Mouse (Mus musculus) thymus, postnatal 14 days (tissue): ENCODE measurements around the gene Spg20.

Source experiments
- DNase-seq: peaks from one replicate; pipeline ENCODE4 v3.0.0; 2021

The Spg20 gene

DNA sequence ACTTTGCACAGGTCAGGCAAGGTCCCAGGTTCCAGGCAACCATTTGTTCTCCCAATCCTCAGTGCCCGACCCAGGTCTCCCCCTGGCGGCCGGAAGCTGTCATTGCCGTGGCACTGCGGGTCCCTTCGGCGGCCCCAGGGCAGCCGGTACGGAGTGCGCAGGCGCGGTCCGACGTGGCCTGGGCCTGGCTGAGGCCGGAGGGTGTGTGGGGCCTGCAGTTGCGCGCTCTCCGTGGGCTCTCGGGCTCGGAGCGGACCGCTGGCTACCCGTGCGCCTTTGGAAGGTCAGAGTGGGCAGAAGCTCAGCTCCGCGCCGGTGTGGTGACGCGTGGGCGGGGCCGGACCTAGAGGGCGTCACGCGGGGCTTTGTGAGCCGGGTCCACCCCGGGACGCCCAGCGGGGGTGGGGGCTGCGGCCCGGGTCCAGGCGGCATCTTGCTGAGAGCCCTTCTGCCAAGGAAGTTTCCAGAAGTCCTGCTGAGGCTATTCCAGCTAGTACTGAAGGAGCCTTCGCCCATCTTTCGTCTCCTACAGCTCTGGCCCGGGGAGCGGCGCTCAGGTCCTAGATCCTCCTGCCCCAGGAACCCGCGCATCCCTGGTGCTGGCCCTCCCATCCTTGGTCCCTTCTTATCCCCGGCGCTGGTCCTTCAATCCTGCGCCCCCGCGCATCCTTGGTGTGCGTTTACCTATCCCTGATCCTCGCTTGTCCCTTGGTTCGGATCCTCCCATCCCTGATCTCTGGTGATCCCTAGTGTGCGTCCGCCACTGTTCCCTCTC, at the start of gene Spg20:
Gene Spg20 (plus strand): TSS at position 174 of the 775 bp plus-strand sequence.
- peak; percentile 95 for DNase-seq

DNA sequence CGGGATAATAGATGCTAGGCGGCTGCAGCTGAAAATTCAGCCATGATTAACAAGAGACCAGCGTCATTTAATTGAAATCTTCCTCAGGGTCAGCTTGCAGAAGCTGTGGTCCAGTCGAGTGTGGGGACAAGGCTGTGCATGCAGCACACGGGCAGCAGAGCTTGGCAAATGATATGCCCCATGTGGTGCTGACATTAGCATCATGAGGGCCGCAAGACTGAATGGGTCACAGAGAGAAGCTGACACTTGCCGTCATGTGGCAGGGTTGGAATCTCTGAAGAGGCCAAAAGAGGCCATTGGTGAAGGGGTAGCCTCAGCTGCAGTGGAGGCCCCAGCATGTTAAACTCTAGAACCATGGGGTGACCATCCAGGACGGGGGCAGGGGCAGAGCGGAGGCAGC, 49.3 kb upstream of the Spg20 start:
- no peak for DNase-seq

DNA sequence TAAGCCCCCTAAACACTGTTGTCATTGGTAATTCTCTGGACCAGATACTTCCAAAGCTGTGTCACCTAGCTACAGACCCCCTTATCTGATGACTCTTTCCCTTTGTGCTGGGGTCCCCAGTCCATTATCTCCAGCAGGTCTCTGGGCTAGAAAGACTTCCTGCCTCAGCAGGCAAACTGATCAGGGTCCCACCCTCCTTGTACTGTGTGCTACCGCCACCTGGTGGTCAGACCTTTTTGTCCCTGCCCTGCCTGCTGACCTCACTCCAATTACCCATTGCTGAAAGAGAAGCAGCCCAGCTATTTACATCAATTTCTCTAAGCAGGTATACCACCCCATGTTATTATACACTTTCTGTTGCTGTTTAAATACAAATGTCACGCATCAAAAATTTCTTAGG, 47.5 kb upstream of the Spg20 start:
- DNase-seq, result peak; percentile 71

DNA sequence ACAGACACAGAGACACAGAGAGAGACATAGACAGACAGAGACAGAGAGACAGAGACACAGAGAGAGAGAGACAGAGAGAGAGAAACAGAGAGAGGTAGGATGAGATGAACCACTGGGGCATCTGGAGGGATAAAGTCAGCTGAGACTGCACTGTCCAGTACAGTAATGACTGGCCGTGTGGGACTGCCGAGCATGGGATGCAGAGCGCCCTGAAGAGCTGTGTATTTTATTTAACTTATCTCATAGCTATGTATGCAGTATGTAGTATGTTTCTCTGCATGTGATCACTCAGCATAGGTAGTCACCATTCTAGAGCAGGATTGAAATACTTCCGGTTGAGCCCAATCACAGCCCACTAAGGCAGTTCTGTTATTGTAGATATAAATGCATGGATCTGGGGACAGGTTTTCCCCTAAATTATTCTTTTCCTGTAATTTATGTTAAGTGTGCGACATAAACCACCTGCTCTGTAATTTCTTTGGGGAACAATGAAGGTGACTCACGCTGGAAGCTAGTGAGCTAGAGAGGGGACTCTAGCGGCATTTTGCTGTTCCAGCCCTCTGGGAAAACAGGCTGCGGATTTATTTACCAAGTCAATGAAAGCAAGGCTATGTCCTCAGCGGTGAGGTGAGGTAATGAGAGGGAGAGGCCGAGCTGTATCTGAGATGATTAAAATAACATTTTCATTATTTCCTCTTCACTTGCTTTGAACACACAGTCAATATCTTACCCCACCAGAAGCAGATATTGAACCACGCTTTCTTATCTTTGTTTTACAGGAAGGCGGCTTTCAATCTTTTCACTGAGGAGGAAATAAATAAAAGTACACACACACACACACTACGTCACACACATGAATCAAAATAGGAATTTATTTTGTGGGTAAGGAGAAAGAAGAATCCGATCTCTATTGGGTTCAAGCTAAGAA, 45.9 kb upstream of the Spg20 start:
- no peak for DNase-seq

DNA sequence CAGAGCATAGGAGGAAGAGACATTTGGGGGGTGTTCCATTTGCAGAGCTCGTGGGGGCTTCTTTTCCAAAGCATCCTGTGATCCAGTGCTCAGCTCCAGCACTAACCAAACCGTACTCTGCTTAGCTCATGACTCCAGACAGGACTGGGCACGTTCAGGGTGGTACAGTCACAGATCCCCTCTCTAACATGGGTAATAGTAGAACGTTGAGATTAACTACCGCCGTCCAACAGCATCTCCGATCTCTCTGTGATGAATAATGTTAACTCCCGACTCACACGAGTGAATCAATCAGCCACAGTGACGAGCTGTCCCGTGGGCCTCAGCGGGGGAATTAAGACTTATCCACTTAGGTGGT, 45.3 kb upstream of the Spg20 start:
- DNase-seq, result no peak

DNA sequence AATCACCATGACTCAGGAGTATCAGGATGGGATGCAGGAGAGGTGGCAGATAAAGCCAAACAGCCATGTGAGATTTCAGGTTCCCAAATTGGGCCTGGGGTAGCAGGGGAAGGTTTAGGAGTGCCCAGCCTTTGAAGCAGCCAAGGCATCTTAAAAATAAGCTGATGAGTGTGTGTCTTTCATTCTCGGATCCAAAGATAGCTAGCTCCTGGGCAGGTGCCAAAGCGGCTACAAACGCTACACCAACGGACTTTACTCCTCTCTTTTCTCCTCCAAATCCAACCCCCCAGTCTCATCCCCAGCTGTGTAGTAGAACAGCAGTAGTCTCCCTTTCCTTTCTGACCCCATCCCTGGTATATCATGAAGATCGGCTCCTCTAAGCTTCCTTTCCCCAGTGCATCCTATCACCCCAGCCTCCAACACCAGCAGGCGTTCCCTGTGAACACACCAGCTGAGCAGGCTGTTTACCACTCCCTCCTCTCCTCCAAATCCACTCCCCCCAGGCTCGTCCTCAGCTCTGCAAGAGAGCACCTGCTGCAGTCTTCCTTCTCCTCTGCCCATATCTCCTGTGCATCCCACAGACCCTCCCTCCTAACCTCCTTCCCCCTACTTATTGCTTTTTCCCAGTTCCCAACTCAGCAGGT, 44.0 kb upstream of the Spg20 start:
- no peak for DNase-seq

DNA sequence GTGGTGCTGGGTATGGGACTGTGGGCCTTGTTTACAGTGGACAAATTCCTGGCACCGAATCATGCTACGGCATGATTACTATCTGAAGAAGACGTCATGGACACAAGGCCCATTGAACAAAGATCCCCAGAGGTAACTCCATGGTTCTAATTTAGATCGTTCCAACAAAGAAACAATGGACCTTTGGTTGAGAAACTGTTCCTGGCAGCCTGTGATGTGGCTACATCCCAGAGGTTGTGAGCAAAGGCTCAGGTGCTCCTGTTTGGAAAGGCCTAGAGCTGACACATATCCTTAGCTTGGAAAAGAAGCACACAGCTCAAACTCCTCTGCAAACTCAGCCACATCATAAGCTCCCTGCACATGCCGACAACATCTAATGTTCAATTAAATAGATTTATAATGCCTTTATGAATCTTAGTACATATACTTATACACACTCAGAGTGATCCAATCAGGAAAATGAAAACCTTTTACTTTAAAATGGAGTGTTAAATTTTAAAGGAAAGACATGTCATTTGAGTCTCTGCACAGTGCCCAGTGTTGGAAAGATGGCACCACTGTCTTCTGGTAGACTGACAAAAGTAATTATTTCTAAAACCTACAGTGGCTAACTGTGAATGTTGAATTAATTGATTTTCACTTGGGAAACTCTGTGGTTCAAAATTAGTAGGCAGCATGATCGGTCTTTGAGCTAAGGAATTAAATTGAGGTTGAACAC, 37.2 kb upstream of the Spg20 start:
- DNase-seq, result no peak

DNA sequence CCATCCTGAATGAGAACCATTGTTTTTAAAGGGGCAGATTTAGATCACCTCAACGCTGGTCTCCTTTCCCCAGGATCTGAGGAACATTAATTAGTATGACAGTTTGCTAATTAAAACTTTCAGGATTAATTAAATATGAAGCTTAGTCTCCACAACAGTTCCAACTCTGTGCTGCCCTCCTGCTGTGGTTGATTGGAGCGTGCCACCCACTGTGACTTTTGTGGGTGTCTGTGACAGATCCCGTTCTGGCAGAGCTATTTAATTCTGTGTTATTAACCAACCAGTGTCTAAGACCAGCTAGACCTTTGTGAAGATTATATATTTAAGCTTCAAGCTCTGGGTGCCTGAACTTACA, 36.6 kb upstream of the Spg20 start:
- DNase-seq, result no peak

DNA sequence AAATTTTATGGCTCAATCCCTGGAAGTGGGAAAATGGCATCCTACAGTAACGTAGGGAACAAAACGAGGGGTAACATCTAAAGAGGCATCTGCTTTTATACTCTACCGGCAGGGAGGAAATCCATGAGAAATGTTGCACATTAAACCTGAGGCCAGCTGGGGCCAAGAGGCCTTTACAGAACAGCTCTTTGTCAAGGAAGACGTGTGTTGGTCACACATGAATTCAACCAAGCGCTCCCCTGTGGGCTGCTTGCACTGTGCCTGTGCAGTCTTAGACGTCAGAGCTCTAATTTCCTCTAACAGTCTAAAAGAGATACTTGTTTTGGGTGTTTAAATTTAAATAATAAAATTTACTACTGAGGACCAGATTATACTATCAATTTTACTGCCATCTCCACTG, 33.7 kb upstream of the Spg20 start:
- no peak for DNase-seq

DNA sequence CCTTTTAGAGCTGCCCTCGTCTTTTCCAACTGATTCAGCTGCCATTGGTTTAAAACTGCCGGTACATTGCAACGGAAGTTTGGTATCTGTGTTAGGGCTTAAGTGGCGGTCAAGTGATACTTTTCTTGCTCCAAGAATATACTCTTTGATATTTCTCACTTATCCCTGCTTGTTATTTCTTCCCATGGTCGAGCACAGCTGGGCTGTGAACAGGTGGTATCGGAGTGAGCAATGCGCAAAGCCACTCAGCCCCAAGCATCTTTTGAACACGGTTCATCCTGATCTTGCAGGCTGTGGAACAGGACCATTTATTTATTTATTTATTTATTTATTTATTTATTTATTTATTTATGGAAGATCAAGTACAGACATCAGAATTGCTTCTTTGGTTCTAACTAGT, 32.3 kb upstream of the Spg20 start:
- DNase-seq, result no peak

DNA sequence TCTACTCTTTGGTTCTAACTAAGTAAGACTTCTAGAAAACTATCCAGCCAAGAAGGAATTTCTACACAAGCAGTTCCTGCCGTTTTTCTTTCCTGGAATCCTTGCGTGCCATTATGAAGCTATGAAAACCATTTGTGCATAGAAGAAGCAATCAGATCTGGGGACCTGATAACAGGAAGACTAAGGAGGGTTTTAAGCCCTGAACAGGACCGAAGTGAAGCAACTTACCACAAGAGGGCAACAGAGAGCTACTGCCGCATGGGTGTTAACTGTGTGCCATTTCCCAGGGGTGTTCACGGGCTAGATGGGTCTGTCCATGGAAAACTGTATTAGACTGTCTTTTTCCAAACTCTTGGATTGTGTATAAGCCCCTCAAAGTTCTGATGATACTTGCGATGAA, 31.9 kb upstream of the Spg20 start:
- peak; percentile 66 for DNase-seq

DNA sequence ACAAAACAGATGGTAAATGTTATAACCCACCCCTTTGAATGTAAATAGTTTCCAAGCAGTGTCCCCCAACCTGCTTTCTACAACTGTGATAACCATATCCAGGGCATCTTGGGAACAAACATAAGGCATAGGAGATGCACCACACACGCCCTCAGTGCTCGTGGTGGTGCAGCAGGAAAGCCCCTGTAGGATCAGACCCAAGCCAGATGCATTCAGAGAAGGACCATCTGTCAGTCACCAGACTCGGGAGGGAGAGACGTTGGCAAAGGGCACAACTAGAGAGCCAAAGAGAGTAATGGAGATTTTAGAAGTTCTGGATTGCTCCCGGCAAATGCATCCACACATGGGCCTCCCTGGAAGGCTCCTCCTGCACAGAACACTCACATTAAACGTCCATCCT, 27.1 kb upstream of the Spg20 start:
- DNase-seq, result no peak

DNA sequence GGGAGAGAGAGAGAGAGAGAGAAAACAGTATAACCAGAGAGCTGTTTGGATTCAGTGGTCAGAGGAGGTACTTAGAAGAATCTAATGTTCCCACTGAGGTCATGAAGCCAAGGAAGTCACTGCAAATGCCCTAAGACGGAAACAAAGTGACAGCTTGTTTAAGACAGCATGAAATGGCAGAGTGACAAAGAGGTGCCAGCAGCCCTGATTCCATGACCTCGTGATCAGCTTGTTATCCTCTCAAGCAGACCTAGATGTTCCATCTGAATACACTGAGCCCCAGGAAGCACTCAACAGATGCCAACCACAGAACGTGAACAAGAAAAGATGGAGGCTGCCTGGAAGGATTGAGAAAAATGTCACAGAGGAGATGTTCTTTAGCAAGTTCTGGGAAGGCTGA, 26.2 kb upstream of the Spg20 start:
- DNase-seq, result no peak

DNA sequence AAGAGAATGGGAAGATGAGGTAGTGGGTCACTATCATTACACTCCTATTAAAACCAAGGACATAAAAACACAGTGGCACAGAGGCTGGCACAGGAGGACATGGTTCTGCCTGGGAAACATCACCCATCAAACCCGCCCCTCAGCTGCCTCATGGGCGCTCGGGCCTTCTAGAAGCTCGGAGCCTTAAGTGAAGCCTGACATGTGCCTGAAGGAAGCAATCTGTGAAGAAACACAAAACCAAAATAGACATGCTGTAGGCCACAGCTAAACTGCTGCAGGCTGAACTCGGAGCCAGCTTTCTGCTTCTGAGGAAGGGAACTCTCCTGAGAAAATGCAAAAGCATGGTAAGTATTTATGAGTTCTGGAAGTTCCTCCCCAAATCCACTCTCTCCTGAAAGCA, 25.0 kb upstream of the Spg20 start:
- DNase-seq, result no peak

DNA sequence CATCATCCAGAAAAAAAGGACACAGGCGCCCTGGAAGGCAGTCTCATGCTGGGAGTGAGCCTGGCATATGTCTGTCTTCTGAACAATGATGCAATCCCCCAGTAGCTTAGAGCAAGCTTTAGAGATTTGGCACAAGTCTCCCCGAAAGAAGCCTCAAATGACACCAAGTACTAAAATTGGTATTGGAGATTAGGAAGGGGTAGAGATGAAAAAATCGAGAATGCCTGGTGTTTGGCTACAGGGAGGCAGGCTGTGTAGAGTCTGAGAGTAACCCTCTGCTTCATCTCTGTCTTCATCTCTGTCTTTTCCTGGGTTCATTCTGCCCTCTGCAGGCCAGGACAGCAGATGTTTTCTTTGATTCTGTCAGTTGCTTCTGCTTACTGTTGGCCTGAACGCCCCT, 24.5 kb upstream of the Spg20 start:
- no peak for DNase-seq

DNA sequence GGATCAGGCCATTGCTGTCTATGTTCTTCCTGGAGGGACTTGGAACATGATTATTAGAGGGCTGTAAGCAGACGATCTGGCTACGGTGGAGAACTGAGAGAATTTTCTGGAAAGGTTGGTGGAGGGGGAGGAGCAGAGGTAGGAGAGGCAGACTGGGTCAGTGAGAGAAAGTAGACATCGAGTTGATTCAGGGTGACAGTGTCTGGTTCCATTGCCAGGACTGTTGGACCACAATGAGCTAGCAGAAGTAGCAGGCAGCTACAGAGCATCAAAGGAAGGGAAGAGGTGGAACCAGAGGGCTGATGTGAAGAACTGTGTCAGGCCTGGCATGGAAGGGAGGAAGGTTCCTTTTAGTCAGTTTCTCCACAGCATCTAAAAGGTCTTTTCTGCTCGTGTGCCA, 23.5 kb upstream of the Spg20 start:
- DNase-seq, result no peak

DNA sequence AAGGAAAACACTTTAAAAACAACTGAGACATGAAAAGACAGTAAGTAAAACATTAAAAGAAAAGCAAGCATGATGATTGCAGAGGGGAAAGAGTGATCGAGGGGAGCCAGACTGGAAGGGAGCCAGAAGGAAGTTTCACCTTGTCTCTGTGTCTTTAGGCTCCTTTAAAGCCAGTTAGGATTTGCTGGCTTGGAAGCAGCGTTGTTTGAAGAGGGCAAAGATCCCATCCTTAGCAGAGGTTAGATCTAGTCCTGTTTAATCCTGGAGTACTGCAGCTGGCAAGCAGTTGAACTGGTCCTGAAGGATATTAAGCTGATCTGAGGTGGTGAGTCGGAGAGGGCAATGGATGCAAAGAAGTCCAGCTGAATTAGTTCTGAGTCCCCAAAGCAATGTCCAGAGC, 23.1 kb upstream of the Spg20 start:
- no peak for DNase-seq

DNA sequence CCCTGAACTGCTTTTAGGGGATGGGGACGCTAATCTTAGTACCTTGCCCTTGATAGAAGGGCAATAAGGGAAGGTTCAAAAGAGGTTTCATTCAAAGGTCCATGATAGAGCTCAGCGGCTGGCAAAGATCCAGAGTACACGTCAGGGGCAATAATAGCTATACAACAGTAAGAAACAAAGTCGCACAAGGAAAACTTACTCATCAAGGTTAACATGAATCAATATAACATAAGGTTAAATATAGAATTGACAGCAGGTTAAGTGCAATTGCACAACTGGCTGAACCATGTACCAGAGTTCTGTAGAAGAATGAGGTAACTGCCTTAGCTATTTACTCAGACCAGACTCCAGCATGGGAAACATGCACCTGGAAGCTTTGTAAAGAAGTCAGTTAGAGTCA, 22.6 kb upstream of the Spg20 start:
- no peak for DNase-seq

DNA sequence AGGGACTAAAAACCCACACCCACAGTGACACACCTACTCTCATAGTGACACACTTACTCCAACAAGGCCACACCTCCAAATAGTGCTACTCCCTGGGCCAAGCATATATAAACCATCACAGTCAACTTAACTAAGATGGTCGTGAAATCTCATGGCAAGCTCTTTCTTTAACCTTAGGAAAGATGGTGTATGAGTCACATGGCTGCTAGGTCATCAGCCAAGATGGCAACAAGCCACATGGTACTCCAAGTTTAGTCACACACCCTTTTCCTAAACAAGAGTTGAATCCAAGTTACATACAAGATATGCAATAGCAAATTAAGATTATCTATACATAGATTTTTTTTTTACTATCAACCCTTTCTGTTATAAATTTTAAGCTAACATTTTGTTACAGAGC, 18.7 kb upstream of the Spg20 start:
- DNase-seq, result no peak

DNA sequence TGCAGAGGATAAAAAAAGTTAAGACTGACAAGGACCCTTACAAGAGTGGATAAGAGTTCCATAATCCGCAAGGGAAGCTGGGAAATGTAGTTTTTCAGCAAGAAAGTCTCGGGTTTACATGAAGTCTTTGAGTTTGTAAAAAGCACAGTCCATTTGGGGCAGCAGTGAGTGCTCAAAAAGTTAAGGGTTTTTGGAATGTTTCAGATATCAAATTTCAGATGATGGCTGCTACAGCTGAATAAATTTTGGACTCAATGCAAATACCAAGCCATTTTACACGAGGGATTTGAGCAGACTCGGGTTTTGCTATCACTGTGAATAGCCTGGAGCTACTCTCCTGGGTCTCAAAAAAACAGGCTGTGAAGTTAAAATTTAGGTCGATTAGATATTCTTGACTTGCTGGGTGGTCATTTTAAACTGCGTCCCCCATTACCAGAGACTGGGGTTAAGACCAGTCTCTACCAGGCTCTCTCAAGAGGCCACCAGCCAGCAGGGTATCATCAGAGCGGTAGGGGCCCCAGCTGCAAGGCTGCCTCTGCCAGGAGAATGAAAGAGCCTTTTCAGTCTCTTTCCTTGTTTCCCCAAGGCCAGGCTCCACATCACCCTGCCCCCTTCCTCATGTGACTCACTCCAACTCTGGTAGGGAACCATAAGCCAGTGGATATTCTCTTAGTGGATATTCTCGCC, 15.8 kb upstream of the Spg20 start:
- no peak for DNase-seq

DNA sequence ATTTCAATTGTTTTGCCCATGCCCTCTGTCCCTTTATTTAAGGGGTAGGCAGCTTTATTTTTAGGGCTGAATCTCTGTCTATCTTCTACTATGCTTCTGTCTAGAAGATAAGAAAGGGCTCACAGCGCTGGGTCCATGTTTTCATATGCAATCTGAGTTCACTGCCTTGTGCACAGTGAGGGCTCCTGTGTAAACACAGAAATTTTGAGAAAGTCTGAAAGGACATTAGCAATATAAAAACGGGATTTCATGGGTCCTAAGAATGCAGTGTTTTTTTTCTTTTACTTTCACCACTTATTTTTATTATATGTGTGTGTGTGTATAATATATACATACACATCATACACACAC, 15.3 kb upstream of the Spg20 start:
- DNase-seq, result no peak

DNA sequence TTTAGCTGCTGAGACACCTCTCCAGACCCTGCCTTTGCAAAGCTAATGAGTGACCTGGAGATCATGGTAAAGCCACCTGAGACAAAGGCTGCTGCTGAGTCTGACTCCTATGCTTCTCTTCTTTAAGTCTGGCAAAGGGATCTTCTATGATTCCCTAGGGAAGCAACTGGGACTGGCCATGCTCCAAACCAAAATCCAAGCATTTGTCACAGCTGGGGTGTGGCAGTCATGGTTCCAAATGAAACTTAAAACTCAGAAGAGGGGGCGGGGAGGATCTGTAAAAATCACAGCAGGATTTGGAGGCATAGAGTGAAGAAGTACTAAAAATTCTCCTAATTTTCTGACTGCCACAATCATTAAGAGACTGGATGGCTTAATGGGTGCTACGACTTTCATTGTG, 14.7 kb upstream of the Spg20 start:
- DNase-seq, result no peak

DNA sequence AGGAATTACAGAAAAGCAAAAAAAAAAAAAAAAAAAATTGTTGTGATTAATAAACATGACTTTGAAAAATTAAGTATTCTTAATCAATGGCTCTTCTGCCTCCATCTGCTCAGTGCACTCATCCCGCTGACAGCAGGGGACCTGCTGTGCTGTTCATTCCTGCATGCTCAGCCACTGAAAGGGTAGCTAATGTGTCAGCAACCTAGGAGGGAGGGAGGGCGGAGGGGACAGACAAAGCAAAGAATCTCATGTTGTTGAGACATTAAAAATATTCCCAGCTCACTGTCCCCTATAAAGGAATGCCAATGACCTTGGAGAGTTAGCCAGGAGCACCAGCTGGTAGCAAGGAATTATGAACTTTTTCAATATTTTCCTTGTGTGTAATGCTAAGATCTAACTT, 13.9 kb upstream of the Spg20 start:
- DNase-seq, result no peak
